Mouse (Mus musculus) G1E (cell line): Measurements from ENCODE around the gene Neurl1a.

Experiments used
- CTCF ChIP-seq: IDR thresholded peaks from 2 replicates; pipeline ENCODE4 v1.5.1; 2012; ENCODE audit warnings: low read depth, low read length, inconsistent platforms, mixed read lengths
- GATA1 ChIP-seq: IDR thresholded peaks from 2 replicates; pipeline ENCODE4 v1.6.1; 2012; ENCODE audit warnings: borderline replicate concordance, low read length, inconsistent platforms, mixed read lengths
- POLR2AphosphoS5 ChIP-seq: IDR thresholded peaks from 2 replicates; pipeline ENCODE4 v1.6.1; 2012; ENCODE audit warnings: low read depth, low read length, inconsistent platforms; ENCODE audit not compliant: insufficient replicate concordance
- TAL1 ChIP-seq: conservative IDR thresholded peaks from 2 replicates; pipeline ENCODE4 v1.6.1; 2012; ENCODE audit warnings: low read depth, low read length, inconsistent platforms, mixed read lengths

GRCm38 (mm10) chr19:47253053-47253628 is 74.5 kb downstream of the Neurl1a start:
- TF ChIP-seq TAL1 (no peak), GATA1 (no peak), CTCF (no peak), POLR2AphosphoS5 (no peak)
